Mouse (Mus musculus): ENCODE results near the gene Slc6a1. TPM values are rescaled to one million over a fixed set of nuclear protein-coding genes. Genes with fewer than 3 reads are reported as not detected.
A peak's percentile ranks its signal among the peaks of the same experiment; 100 is the strongest.

Gene Slc6a1
- total and polyA plus RNA-seq, 2 experiments from 2014 or later: 208 to 507 TPM

- Histone ChIP-seq H3K9ac (replicated peaks; ENCODE audit: low read length, poor library complexity, severe bottlenecking) (no peak overlapping the region), H3K9me3 (ENCODE audit: low read length) (no peaks in the 10 kb centered on the region), H3K4me2 (ENCODE audit: low read depth, low read length, poor library complexity, severe bottlenecking) (no peak overlapping the region), H3K27me3 (ENCODE audit: insufficient read depth, low read length) (no peaks in the 10 kb centered on the region), H3K4me1 (ENCODE audit: insufficient read depth, low read length) (peaks cover 26% of the 10 kb centered on the region), H3K4me3 (ENCODE audit: low read depth, low read length) (no peak overlapping the region), H3K27ac (ENCODE audit: low read depth, low read length) (peak overlapping the region; percentile 52), H3K36me3 (ENCODE audit: insufficient read depth, low read length) (no peaks in the 10 kb centered on the region)
- WGBS: 69% methylated on average over 1 of the region's 1 CpGs
- DNase-seq (ENCODE audit: low spot score) (peak; percentile 54), ATAC-seq (ENCODE audit: low FRiP score) (peak; percentile 44; the same call in 1 of the 2 replicates)
- TF ChIP-seq CTCF (IDR thresholded peaks at IDR 0.05): no peak
Observed at GRCm38 (mm10) chr6:114257762-114258361, 24.6 kb upstream of the Slc6a1 start.

DNA sequence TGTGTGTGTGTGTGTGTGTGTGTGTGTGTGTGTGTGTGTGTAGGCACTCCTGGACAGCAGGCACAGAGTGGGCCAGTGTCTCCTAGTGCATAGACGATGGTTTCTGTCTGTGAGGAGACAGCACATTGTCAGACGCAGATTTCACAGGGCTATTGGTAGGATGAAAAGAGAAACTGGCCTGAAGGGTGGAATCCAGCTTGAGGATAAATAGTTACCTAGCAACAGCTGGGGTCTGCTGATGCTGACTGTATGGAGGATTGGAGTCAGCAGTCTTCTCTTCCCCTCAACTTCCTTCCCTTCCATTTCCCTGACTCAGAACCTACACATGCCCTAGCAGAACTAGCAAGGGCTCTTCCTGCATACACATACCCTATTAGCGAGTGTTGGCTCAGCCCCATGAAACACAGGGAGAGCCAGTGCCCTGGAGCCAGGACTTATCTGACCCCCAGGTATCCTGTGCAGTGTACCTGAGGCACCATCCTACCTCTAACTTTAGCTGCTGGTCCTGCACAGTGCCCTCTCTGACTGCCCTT, 23.7 kb upstream of the Slc6a1 start:
- Histone ChIP-seq H3K4me2 (ENCODE audit: low read depth, low read length, poor library complexity, severe bottlenecking) (no peak overlapping the region), H3K27me3 (ENCODE audit: insufficient read depth, low read length) (no peaks in the 10 kb centered on the region), H3K27ac (ENCODE audit: low read depth, low read length) (peak overlapping the region; percentile 52), H3K9ac (replicated peaks; ENCODE audit: low read length, poor library complexity, severe bottlenecking) (0 out of 2 replicates have a peak overlapping the region, but pooled peaks have one; percentile 1), H3K9me3 (ENCODE audit: low read length) (no peaks in the 10 kb centered on the region), H3K4me3 (ENCODE audit: low read depth, low read length) (no peak overlapping the region), H3K4me1 (ENCODE audit: insufficient read depth, low read length) (peaks cover 26% of the 10 kb centered on the region), H3K36me3 (ENCODE audit: insufficient read depth, low read length) (no peaks in the 10 kb centered on the region)
- 30% methylated on average over 3 of the region's 3 CpGs for WGBS
- ATAC-seq (ENCODE audit: low FRiP score) (no peak; the same call in 1 of the 2 replicates), DNase-seq (ENCODE audit: low spot score) (peak; percentile 48)
- TF ChIP-seq CTCF (IDR thresholded peaks at IDR 0.05): no peak

- 33% methylated on average over 5 of the region's 6 CpGs for WGBS
- Histone ChIP-seq H3K9ac (replicated peaks; ENCODE audit: low read length, poor library complexity, severe bottlenecking) (no peak overlapping the region), H3K36me3 (ENCODE audit: insufficient read depth, low read length) (no peaks in the 10 kb centered on the region), H3K9me3 (ENCODE audit: low read length) (no peaks in the 10 kb centered on the region), H3K4me3 (ENCODE audit: low read depth, low read length) (no peak overlapping the region), H3K4me2 (ENCODE audit: low read depth, low read length, poor library complexity, severe bottlenecking) (no peak overlapping the region), H3K27me3 (ENCODE audit: insufficient read depth, low read length) (no peaks in the 10 kb centered on the region), H3K4me1 (ENCODE audit: insufficient read depth, low read length) (peaks cover 35% of the 10 kb centered on the region), H3K27ac (ENCODE audit: low read depth, low read length) (no peak overlapping the region)
- no peak for TF ChIP-seq CTCF (IDR thresholded peaks at IDR 0.05)
- ATAC-seq (ENCODE audit: low FRiP score): peak; percentile 64
- DNase-seq (ENCODE audit: low spot score): peak; percentile 82
Observed at GRCm38 (mm10) chr6:114261609-114262008, 20.8 kb upstream of the Slc6a1 start.

DNA sequence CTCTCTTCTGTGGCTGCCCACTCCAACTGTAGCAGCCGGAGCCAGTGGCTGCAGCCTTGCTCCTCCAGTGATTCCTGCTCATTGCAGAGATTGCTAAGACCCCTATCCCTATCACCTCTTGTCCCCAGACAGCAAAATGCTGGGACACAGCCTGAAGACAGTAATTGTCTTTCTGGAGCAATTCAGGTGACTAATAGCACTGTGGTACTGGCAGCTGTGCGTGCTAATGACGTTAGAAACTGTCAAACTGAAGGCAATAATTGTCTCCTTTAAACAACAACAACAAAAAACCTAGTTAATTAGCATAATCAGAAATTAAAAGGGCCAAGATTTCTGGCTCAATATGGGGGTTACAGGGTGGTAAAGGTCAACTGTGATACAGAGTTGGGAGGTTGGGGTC, 18.4 kb upstream of the Slc6a1 start:
- no peak overlapping the region for H3K9ac ChIP-seq (replicated peaks; ENCODE audit: low read length, poor library complexity, severe bottlenecking)
- no peaks in the 10 kb centered on the region for H3K9me3 ChIP-seq (ENCODE audit: low read length)
- no peak for TF ChIP-seq CTCF (IDR thresholded peaks at IDR 0.05)
- H3K36me3 ChIP-seq (ENCODE audit: insufficient read depth, low read length): no peaks in the 10 kb centered on the region
- ATAC-seq (ENCODE audit: low FRiP score) (no peak), DNase-seq (ENCODE audit: low spot score) (no peak)
- 61% methylated on average over 3 of the region's 3 CpGs for whole genome bisulfite sequencing
- no peak overlapping the region for H3K27ac ChIP-seq (ENCODE audit: low read depth, low read length)
- H3K4me1 ChIP-seq (ENCODE audit: insufficient read depth, low read length): peaks cover 19% of the 10 kb centered on the region
- H3K4me3 ChIP-seq (ENCODE audit: low read depth, low read length): no peak overlapping the region
- no peaks in the 10 kb centered on the region for H3K27me3 ChIP-seq (ENCODE audit: insufficient read depth, low read length)
- H3K4me2 ChIP-seq (ENCODE audit: low read depth, low read length, poor library complexity, severe bottlenecking): no peak overlapping the region

DNA sequence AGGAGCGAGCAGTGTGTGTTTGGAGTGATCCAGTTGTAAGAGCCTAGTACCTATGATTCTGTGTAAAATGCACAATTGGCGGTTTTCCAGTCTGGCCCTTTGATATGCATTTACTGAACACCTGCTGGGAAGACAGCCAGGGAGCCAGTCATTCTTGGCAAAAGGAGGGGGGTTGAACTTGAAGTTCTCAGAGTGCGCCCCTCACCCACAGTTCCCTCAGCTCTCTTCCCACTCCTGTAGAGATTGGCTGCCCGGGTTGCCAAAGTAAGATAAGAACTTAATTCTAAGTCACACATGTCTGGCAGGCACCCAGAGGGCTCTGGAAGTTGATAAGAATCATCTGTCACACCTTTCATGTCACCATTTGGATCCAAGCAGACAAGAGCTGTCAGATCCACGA, 18.0 kb upstream of the Slc6a1 start:
- no peaks in the 10 kb centered on the region for H3K9me3 ChIP-seq (ENCODE audit: low read length)
- no peak for DNase-seq (ENCODE audit: low spot score)
- WGBS: 45% methylated on average over 5 of the region's 5 CpGs
- no peak for TF ChIP-seq CTCF (IDR thresholded peaks at IDR 0.05)
- H3K27ac ChIP-seq (ENCODE audit: low read depth, low read length): no peak overlapping the region
- H3K4me2 ChIP-seq (ENCODE audit: low read depth, low read length, poor library complexity, severe bottlenecking): no peak overlapping the region
- H3K4me3 ChIP-seq (ENCODE audit: low read depth, low read length): no peak overlapping the region
- no peaks in the 10 kb centered on the region for H3K27me3 ChIP-seq (ENCODE audit: insufficient read depth, low read length)
- H3K4me1 ChIP-seq (ENCODE audit: insufficient read depth, low read length): peaks cover 15% of the 10 kb centered on the region; the same call in 1 of the 2 replicates
- ATAC-seq (ENCODE audit: low FRiP score): no peak
- no peak overlapping the region for H3K9ac ChIP-seq (replicated peaks; ENCODE audit: low read length, poor library complexity, severe bottlenecking)
- no peaks in the 10 kb centered on the region for H3K36me3 ChIP-seq (ENCODE audit: insufficient read depth, low read length)

GRCm38 (mm10) chr6:114266273-114266672, 16.2 kb upstream of the Slc6a1 start:
- no peaks in the 10 kb centered on the region for H3K27me3 ChIP-seq (ENCODE audit: insufficient read depth, low read length)
- H3K9ac ChIP-seq (replicated peaks; ENCODE audit: low read length, poor library complexity, severe bottlenecking): no peak overlapping the region
- TF ChIP-seq CTCF (IDR thresholded peaks at IDR 0.05): no peak
- H3K27ac ChIP-seq (ENCODE audit: low read depth, low read length): 0 out of 2 replicates have a peak overlapping the region, but pooled peaks have one; percentile 26
- no peak for ATAC-seq (ENCODE audit: low FRiP score)
- DNase-seq (ENCODE audit: low spot score): no peak
- no peak overlapping the region for H3K4me2 ChIP-seq (ENCODE audit: low read depth, low read length, poor library complexity, severe bottlenecking)
- H3K36me3 ChIP-seq (ENCODE audit: insufficient read depth, low read length): no peaks in the 10 kb centered on the region
- H3K4me3 ChIP-seq (ENCODE audit: low read depth, low read length): no peak overlapping the region
- no peaks in the 10 kb centered on the region for H3K9me3 ChIP-seq (ENCODE audit: low read length)
- 0 out of 2 replicates have a peak, but pooled peaks cover 13% of the 10 kb centered on the region for H3K4me1 ChIP-seq (ENCODE audit: insufficient read depth, low read length)
